Mouse (Mus musculus): ENCODE measurements around the gene B430305J03Rik. TPM values are rescaled to one million over a fixed set of nuclear protein-coding genes. Genes with fewer than 3 reads are reported as not detected.

The B430305J03Rik gene
- polyA plus RNA-seq (2014; fragmentation: Illumina TruSeq; extraction: RNeasy Lipid Tissue Mini Kit (QIAGEN cat#74804); ENCODE audit: low read depth, low replicate concordance): not detected

GRCm38 (mm10) chr3:61365779-61366373 is at the start of gene B430305J03Rik:
B430305J03Rik (minus strand) TSS chr3:61365951.

DNA sequence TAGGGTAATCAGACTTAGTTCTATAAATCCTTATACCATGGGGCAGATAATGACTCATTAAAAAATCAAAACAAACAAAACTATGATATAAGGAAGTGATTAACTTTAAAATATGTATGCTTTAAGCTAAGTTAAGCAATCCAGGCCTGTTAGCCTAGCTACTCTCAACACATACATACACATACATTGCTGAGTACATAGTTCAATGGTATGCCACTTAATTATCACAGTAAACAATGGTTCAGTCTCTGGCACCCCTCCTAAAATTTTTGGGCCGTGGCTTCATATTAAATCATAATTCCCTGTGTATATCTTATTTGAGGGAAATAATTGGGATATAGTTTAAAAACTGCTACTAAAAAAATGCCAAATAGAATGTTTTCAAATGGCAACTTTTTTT is 4.4 kb downstream of the B430305J03Rik start, which contains the start of gene Rap2b:
TSS of gene Rap2b (plus strand) at position 301 of the 400 bp plus-strand sequence.

Other genes with a start within 250 kb of the B430305J03Rik start
- gene Rap2b, start 4.3 kb downstream of the B430305J03Rik start, polyA plus RNA-seq (2014; fragmentation: Illumina TruSeq; extraction: RNeasy Lipid Tissue Mini Kit (QIAGEN cat#74804); ENCODE audit: low read depth, low replicate concordance): 1.4 TPM

Measured in heart, adult 10 weeks (tissue).